Comparison of ENCODE assay signal across 9 mouse cellular contexts in the genomic region with DNA sequence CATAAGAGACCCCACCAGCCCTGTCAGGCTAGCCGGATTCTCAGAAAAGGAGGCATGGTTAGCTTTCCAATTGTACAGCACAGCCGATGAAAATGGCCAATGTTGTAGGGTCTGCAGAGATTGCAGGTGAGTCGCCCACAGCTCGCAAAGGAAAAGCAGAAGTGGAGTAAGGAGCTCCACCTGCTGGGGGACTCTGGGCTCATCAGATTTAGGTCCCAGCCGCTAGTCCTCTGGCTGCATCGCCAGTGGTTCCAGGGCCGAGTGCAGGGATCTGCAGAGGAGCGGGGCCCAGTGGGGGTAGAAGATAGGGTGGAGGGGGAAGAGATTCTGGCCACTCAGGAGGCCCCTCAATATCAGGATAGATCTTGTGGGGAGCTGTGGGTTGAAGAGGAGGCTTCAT. TPM values are rescaled to one million over a fixed set of nuclear protein-coding genes. Genes with fewer than 3 reads are reported as not detected.
DNase-seq lines count a peak whose midpoint lies in the region; ATAC-seq lines count a peak whose summit lies in the region.
"Had no signal": no experiment of that assay in that cellular context is flagged by ENCODE, and none has a peak within 500 bp of the region (broad histone marks: within the 10 kb centered on the region; RNA-seq: fewer than 3 reads in every experiment).

No protein-coding gene starts in this region.

- H3K4me2 ChIP-seq in hindbrain, embryonic 11.5 days (replicated peaks; ENCODE audit: low read depth, low read length), result no peak overlapping the region
- no peak overlapping the region for H3K4me2 ChIP-seq in hindbrain, embryonic 13.5 days
- H3K4me2 ChIP-seq: limb, embryonic 15.5 days had no signal

- H3K9me3 ChIP-seq in hindbrain, embryonic 11.5 days (ENCODE audit: control insufficient read depth, low read length), result no peaks in the 10 kb centered on the region
- no peaks in the 10 kb centered on the region for H3K9me3 ChIP-seq in hindbrain, embryonic 13.5 days
- H3K9me3 ChIP-seq: limb, embryonic 15.5 days had no signal

- H3K27me3 ChIP-seq in hindbrain, embryonic 11.5 days (ENCODE audit: control insufficient read depth, insufficient read depth, low read length), result no peaks in the 10 kb centered on the region
- H3K27me3 ChIP-seq in hindbrain, embryonic 13.5 days, result no peaks in the 10 kb centered on the region
- H3K27me3 ChIP-seq: limb, embryonic 15.5 days had no signal

- no peak overlapping the region for H3K4me3 ChIP-seq in hindbrain, embryonic 11.5 days (ENCODE audit: low read depth, low read length)
- no peak overlapping the region for H3K4me3 ChIP-seq in hindbrain, embryonic 13.5 days
- H3K4me3 ChIP-seq: limb, embryonic 15.5 days had no signal

- 42% methylated on average over 8 of the region's 8 CpGs for WGBS in hindbrain, embryonic 11.5 days
- WGBS in hindbrain, embryonic 13.5 days, result 63% methylated on average over 8 of the region's 8 CpGs

- no peak overlapping the region for H3K27ac ChIP-seq in hindbrain, embryonic 11.5 days (ENCODE audit: low read depth, low read length)
- H3K27ac ChIP-seq in hindbrain, embryonic 13.5 days, result no peak overlapping the region
- H3K27ac ChIP-seq: limb, embryonic 15.5 days had no signal

- H3K4me1 ChIP-seq in hindbrain, embryonic 11.5 days (replicated peaks; ENCODE audit: control insufficient read depth, insufficient read depth, low read length), result no peaks in the 10 kb centered on the region
- H3K4me1 ChIP-seq in hindbrain, embryonic 13.5 days (replicated peaks), result no peaks in the 10 kb centered on the region
- H3K4me1 ChIP-seq: limb, embryonic 15.5 days had no signal

- peak; percentile 16 for DNase-seq in hindbrain, embryonic 11.5 days (ENCODE audit: low spot score)
- peak; percentile 71 for DNase-seq in 416B (ENCODE audit: low read depth)
- DNase-seq in MEL-GATA-1-ER (ENCODE audit: extremely low read depth, low read depth), result peak; percentile 10
- no peak for DNase-seq in adrenal gland, postnatal 4 days (ENCODE audit: low spot score in 2 of 2)
- no peak for DNase-seq in gastrocnemius, postnatal 14 days
- DNase-seq in frontal cortex, postnatal 36 days (ENCODE audit: low spot score in 2 of 2), result no peak

- H3K36me3 ChIP-seq in hindbrain, embryonic 11.5 days (ENCODE audit: control insufficient read depth, insufficient read depth, low read length), result no peaks in the 10 kb centered on the region
- H3K36me3 ChIP-seq in hindbrain, embryonic 13.5 days, result no peaks in the 10 kb centered on the region
- H3K36me3 ChIP-seq: limb, embryonic 15.5 days had no signal

- intact Hi-C loops in gastrocnemius, postnatal 14 days (cut with DNase I; ENCODE audit: low total_unique reads), result no loop called here

- no peak for ATAC-seq in hindbrain, embryonic 11.5 days (ENCODE audit: low FRiP score)
- no peak for ATAC-seq in hindbrain, embryonic 13.5 days (ENCODE audit: low FRiP score)
- ATAC-seq in hematopoietic stem cell, adult 5-6 weeks (replicated peaks in 1 of 2; ENCODE audit: insufficient read depth in 1 of 2, low FRiP score in 2 of 2, low TSS enrichment in 1 of 2, low read depth in 1 of 2, poor library complexity in 2 of 2, severe bottlenecking in 2 of 2), result peak; percentile 92 to 95

- no peak overlapping the region for H3K9ac ChIP-seq in hindbrain, embryonic 11.5 days (ENCODE audit: low read depth, low read length)
- H3K9ac ChIP-seq in hindbrain, embryonic 13.5 days, result no peak overlapping the region
- H3K9ac ChIP-seq: limb, embryonic 15.5 days had no signal

RNA-seq across cellular contexts. Expression of a gene that starts 31.5 kb away (rescaled TPM):
- 0.71 and 1.0 TPM in 2 replicates for polyA plus RNA-seq in hindbrain, embryonic 11.5 days (2014; fragmentation: Nextera tagmentation; extraction: Ambion mirVana)
- 3.5 and 4.4 TPM in 2 replicates for polyA plus RNA-seq in hindbrain, embryonic 13.5 days (2015; fragmentation: Nextera tagmentation; extraction: Ambion mirVana)
- 4.0 and 8.4 TPM in 2 replicates for total RNA-seq in hematopoietic stem cell, adult 5-6 weeks (2017)
- 1 to 10 TPM; 5.6 to 5.8 TPM for total RNA-seq in adrenal gland, postnatal 4 days (2021)
- 1 to 10 TPM in 1 of 2 experiments, under 1 TPM in 1; 0.78 to 1.1 TPM for total RNA-seq in gastrocnemius, postnatal 14 days (2021)

Comparison
In these comparisons a context has a peak if more than half of its experiments do, and no peak if none do; other contexts are left out.
1. ATAC-seq: peak in hematopoietic stem cell, adult 5-6 weeks (2 of 2); none in hindbrain, embryonic 11.5 days (single experiment) and hindbrain, embryonic 13.5 days (single experiment).
2. DNase-seq: peak in hindbrain, embryonic 11.5 days (single experiment), 416B (single experiment) and MEL-GATA-1-ER (single experiment); none in adrenal gland, postnatal 4 days (0 of 2), gastrocnemius, postnatal 14 days (single experiment) and frontal cortex, postnatal 36 days (0 of 2).